Mouse (Mus musculus): ENCODE measurements around the gene 9530077C05Rik.
"Not testable (repeated sequence)": the region's sequence is repeated elsewhere in the genome, so short reads cannot be mapped to it uniquely, and the experiment has no call there.

Gene 9530077C05Rik

DNA sequence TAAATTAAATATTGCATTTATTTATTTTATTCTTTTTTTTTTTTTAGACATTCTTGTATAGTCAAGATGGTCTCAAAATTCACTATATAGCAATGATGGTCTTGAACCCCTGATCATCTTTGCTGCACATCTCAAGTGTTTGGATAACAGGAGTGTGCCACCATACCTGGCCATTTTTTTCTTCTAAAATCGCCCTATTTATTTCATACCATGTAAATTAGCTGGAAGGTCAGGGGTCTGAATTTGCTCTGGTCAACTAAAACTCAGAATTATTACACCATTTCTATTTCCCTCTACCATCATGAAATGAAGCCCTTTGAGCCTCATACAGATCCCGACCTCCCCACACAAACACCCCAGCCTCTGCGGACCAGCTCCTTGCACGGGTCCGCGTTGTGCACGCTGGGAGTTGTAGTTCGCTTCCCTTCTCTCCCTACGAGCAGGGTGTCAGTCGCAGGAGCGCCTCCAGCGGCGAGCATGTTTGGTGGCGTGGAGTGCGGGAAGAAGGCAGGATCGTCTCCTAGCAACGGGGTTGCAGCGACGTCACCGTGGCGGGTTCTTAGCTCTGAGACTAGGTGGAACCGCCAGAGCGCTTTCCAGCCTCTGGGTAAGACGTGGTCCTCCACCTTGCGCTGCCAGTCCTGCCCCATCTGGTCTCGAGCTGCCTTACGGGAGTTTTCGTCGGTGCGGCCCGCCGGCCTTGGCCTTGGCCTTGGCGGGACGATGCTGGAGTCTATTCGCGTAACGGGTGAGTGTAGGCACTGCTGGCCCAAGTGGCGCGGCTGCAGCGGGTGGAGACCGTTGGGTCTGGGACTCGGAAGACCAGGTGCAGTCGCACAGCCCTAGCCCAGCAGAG is at the start of gene 9530077C05Rik:
TSS of gene 9530077C05Rik (plus strand) at position 512 of the 856 bp plus-strand sequence.
- DNase-seq: peak; percentile 94

- DNase-seq: no peak
These were observed 45.1 kb upstream of the 9530077C05Rik start for GRCm38 (mm10) chr9:22366221-22366620.

DNA sequence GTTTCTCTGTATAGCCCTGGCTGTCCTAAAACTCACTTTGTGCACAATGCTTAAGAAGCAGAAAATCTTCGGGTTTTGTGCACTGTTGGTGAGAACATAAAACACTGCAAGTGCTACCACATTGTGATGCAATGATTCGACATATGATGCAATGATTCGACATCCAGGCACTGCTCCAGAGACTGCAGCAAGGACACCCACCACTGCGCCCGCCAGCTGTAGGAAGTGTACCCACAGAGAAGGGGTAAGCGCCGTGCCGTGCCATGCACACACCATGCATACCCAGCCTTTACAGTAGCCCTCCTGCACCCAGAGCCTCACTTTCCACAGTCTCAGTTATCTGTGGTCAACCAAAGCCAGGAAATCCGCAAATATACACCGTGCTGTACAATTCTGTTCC is 44.7 kb upstream of the 9530077C05Rik start:
- no peak for DNase-seq

- DNase-seq: no peak
These were observed 43.3 kb upstream of the 9530077C05Rik start for GRCm38 (mm10) chr9:22368030-22368429.

DNA sequence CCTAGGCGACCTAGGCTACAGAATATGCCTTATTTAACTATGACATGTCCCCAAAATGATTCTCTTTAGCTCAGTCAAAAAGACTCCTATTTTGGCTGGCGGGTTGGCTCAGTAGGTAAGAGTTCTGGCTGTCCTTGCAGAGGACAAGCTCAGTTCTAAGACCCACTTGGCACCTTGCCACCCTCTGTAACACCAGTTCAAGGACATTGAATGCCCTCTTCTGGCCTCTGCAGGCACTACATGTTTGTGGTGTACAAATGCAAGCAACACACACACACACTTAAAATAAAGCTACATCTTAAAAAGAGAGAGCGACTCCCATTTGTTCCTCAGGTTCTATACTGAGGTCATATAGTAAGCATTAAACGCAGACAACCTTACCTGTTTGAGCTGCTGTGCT is 38.6 kb upstream of the 9530077C05Rik start:
- no peak for DNase-seq

GRCm38 (mm10) chr9:22376086-22376485 is 35.2 kb upstream of the 9530077C05Rik start:
- no peak for DNase-seq

GRCm38 (mm10) chr9:22385890-22386289 is 25.4 kb upstream of the 9530077C05Rik start:
- DNase-seq: no peak

DNA sequence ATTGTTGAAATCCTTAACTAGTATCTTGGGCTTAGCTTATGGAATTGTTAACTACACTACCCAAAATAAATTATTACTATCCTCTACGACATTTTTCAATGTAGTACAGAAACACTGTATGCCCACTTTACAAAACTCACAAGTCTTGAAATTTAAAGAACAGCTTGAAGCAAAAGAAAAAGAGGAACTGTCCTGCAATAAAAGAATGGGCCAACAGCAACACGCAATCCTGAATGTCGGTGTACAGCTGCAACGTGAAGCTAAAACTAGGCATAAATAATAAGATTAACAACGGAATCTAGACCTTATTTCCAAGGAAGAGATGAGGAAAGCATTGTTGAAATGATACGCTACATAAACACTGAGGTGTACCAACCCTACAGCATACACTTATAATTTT is 23.4 kb upstream of the 9530077C05Rik start:
- DNase-seq: no peak

DNA sequence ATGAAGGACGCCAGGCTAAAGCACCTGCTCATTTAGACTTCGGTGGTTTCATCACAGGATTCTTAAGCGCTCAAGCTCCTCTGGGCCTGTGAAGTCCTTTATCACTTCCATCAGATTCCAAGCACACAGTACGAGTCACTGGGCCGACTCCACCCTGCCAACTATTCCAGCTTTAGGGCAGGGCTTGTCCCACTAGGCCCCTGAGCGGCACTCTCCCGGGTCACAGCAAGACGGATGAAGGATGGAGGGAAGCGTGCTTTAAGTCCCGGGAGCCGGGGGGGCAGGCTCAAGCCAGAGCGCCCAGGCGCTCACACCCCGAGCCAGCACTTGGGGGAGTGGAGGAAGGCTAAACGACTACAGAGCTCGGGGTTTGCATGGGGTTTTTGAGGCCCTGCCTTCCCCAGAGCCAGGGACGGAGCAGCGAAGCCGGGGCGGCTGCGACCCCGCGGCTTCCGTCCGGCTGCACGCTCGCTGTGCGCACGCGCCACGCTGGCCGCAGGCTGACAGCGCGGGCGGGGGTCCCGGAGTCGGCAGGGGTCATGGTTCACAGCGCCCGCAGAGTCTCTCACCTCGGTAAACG is 22.8 kb upstream of the 9530077C05Rik start:
- DNase-seq: peak; percentile 86

GRCm38 (mm10) chr9:22389021-22389476 is 22.3 kb upstream of the 9530077C05Rik start, which contains the start of gene Anln:
Gene Anln, minus strand, starts transcription at chr9:22389188.
- peak; percentile 97 for DNase-seq

GRCm38 (mm10) chr9:22389736-22390245 is 21.5 kb upstream of the 9530077C05Rik start:
- no peak for DNase-seq

DNA sequence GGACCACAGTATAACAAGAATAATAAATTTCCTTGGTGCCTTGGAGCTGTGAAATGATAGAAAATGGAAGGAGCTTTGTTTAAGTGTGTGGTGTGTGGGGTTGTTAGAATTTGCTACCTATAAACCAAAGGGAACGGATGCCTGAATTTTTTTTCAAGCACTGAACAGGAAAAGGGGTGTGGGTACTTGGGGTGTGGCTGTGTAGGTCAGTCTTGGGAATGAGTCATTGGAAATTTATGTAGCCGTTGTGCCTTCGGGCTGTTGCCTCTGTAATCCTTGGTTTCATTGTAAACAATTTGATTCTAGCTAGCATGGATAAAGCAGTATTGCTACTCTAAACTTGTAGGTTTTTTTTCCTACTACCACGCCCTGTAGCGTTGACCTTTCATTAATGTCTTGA is 20.9 kb upstream of the 9530077C05Rik start:
- DNase-seq: no peak

- no peak for DNase-seq
These were observed 16.6 kb upstream of the 9530077C05Rik start for GRCm38 (mm10) chr9:22394725-22395124.

GRCm38 (mm10) chr9:22399021-22399420 is 12.3 kb upstream of the 9530077C05Rik start:
- no peak for DNase-seq

DNA sequence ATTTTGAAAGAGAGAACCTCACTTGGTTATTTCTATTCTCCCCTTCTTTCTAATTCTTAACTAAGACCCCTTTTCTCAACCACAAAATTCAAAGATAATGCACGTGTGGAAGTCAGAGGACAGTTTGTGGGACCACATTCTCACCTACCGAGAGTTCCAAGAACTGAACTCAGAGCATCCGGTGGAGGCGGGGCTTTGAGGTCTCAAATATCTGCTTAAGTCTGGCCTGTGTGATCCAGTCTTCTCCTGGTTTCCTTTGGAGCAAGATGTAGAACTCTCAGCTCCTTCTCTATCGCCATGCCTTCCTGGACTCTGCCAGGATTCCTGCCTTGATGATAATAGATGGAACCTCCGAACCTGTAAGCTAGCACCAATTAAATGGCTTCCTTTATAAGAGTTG is 9.3 kb upstream of the 9530077C05Rik start:
- DNase-seq: no peak

- DNase-seq: no peak
These were observed 8.3 kb upstream of the 9530077C05Rik start for GRCm38 (mm10) chr9:22402976-22403375.

- DNase-seq: not testable (repeated sequence)
These were observed 7.8 kb upstream of the 9530077C05Rik start for GRCm38 (mm10) chr9:22403501-22403900.

DNA sequence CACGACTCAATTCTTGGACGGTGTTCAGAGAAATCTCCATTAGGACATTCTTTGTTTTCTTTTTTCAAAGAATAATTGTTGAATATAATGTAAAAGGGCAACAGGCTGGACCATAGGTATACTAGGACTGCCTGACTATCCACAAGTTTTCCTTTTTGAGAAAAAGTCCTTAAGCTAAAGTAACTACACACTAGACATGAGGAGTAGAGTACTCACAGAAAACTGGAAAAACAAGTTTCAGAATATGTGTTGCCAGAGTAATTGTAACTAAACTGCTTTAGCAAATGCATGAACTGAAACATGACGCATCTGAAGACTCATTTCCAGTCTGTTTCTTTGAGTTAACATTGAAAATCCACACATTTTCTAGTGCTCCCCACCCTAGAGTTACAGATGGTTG is 5.9 kb upstream of the 9530077C05Rik start:
- no peak for DNase-seq

GRCm38 (mm10) chr9:22407633-22408032 is 3.7 kb upstream of the 9530077C05Rik start:
- DNase-seq: not testable (repeated sequence)

DNA sequence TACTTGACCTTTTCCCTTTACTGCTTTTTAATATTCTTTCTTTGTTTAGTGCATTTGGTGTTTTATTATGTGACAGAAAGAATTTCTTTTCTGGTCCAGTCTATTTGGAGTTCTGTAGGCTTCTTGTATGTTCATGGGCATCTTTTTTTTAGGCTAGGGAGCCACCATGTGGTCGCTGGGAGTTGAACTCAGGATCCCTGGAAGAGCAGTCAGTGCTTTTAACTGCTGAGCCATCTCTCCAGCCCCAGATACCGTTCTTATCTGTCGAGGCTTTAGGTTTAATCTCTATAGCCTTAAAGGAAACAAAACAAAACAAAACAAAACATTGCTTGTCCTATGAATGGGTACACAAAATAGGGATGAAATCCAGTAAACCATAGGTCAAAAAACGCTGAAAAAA is 3.0 kb upstream of the 9530077C05Rik start:
- not testable (repeated sequence) for DNase-seq

DNA sequence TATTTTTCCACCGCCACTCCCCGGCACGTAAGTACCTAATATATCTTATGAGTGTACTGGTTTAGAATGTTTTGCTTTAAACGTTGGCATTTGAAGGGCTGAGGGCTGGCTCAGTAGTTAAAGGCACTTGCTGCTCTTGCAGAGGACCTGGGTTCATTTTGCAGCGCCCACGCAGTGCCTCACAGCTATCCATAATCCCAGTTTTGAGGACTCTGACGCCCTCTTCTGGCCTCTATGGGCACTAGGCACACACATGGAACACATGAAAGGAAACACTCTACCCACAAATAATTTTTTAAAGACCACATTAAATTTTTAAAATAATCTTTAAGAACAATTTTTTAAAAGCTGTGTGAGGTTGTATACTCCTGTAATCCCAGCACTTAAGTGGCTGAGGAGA is 1.8 kb upstream of the 9530077C05Rik start:
- DNase-seq: no peak

DNA sequence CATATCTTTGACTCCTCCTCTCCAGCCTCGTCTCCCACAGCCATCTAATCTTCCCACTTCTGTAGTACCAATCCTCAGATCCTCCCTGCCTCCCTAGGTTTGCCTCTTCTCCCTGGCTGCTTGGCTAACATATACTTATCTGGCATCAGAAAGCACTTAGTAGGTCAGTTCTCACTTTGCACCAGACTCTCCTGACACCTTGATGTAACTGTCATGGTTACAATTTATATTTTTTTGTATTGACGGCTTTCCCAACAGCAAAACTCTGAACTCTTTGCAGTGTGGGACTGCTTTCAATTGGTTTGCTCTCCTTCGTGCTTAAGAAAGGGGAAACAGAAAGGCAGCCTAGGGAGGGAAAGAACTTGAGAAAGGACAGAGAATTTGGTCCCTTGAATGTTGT is 4.9 kb downstream of the 9530077C05Rik start:
- no peak for DNase-seq

- no peak for DNase-seq
These were observed 6.2 kb downstream of the 9530077C05Rik start for GRCm38 (mm10) chr9:22417547-22417946.

GRCm38 (mm10) chr9:22419877-22420276 is 8.6 kb downstream of the 9530077C05Rik start:
- DNase-seq: no peak
